Mouse (Mus musculus) ES-E14 (cell line): Measurements from ENCODE around the gene Fam240b.

Source experiments
- CHD2 ChIP-seq: IDR thresholded peaks from 2 replicates; pipeline ENCODE4 v1.6.1; 2014; ENCODE audit warnings: mild to moderate bottlenecking, low read depth, low read length, inconsistent platforms
- MAFK ChIP-seq: IDR thresholded peaks from 2 replicates; pipeline ENCODE4 v1.6.1; 2014; ENCODE audit warnings: mild to moderate bottlenecking, low read depth, low read length, inconsistent platforms; ENCODE audit not compliant: insufficient read depth
- ZC3H11A ChIP-seq: IDR thresholded peaks from 2 replicates; pipeline ENCODE4 v1.6.1; 2012; ENCODE audit warnings: low read depth, mild to moderate bottlenecking, inconsistent platforms, low read length, borderline replicate concordance
- ZNF384 ChIP-seq: IDR thresholded peaks from 2 replicates; pipeline ENCODE4 v1.6.1; 2012; ENCODE audit warnings: low read depth, low read length, inconsistent platforms

- TF ChIP-seq MAFK, result no peak
- TF ChIP-seq CHD2, result no peak
- TF ChIP-seq ZC3H11A, result no peak
- no peak for TF ChIP-seq ZNF384
Observed at GRCm38 (mm10) chr13:64479960-64480359, 17.6 kb downstream of the Fam240b start.
